Mouse (Mus musculus) CH12.LX (cell line): ENCODE measurements at regions not wholly inside any gene's neighbourhood (a gene's known extent, or its start where the extent isn't known, plus 50 kb on each side); places are given as distances from the start of the nearest gene placed in this dataset.

Experiments
- DNase-seq: peaks from one replicate; pipeline ENCODE4 v3.0.0-alpha.2; 2013; ENCODE audit errors: extremely low read depth
- H3K27ac ChIP-seq: 2 replicates; pipeline ENCODE4 v1.5.1; 2012; ENCODE audit warnings: low read depth, mild to moderate bottlenecking, control low read depth, moderate library complexity; ENCODE audit not compliant: insufficient read depth
- H3K27me3 ChIP-seq: replicated peaks from 2 replicates; pipeline ENCODE3; 2012; ENCODE audit warnings: inconsistent platforms
- H3K36me3 ChIP-seq, 2 experiments: replicated peaks in 1 of 2; 2 replicates each; pipeline versions ENCODE3 to v1.6.1; 2012; ENCODE audit warnings: inconsistent platforms in 1 of 2, low read length in 1 of 2, mild to moderate bottlenecking in 1 of 2, mixed read lengths in 1 of 2, moderate library complexity in 1 of 2; ENCODE audit not compliant: control insufficient read depth in 1 of 2, insufficient read depth in 1 of 2
- H3K4me1 ChIP-seq, 2 experiments: 2 replicates each; pipeline ENCODE4 v1.6.1; 2012; ENCODE audit warnings: inconsistent platforms in 1 of 2, moderate library complexity in 1 of 2; ENCODE audit not compliant: insufficient read depth in 2 of 2, control insufficient read depth in 1 of 2
- H3K4me2 ChIP-seq: 2 replicates; pipeline ENCODE4 v1.6.1; 2012; ENCODE audit warnings: low read depth, mild to moderate bottlenecking, control low read depth; ENCODE audit not compliant: poor library complexity, insufficient read depth, severe bottlenecking
- H3K4me3 ChIP-seq, 3 experiments: fragments of 150-350 bp in 1 of 3; sonication (generic) in 1 of 3; replicated peaks in 1 of 3; 2 replicates each; pipeline versions ENCODE3 to v1.5.1; 2011 to 2012; ENCODE audit warnings: low read depth in 2 of 3, low read length in 2 of 3, mild to moderate bottlenecking in 2 of 3, moderate library complexity in 2 of 3, control low read depth in 1 of 3, improper control_type of control experiment in 1 of 3, inconsistent platforms in 1 of 3, mixed read lengths in 1 of 3; ENCODE audit not compliant: poor library complexity in 1 of 3
- H3K79me2 ChIP-seq: replicated peaks from 2 replicates; pipeline ENCODE4 v1.6.1; 2012; ENCODE audit warnings: mild to moderate bottlenecking, moderate library complexity; ENCODE audit not compliant: control insufficient read depth, poor library complexity, insufficient read depth, severe bottlenecking; ENCODE audit errors: extremely low read depth
- H3K9ac ChIP-seq: 2 replicates; pipeline ENCODE4 v1.6.1; 2012; ENCODE audit warnings: low read depth, mild to moderate bottlenecking, control low read depth, moderate library complexity; ENCODE audit not compliant: insufficient read depth
- H3K9me3 ChIP-seq: replicated peaks from 2 replicates; pipeline ENCODE3; 2012; ENCODE audit warnings: low read length, inconsistent platforms, mixed read lengths
- BHLHE40 ChIP-seq: IDR thresholded peaks from 2 replicates; pipeline ENCODE4 v1.6.1; 2011; ENCODE audit warnings: mild to moderate bottlenecking, low read depth, low read length, improper control_type of control experiment
- CHD1 ChIP-seq: IDR thresholded peaks from 2 replicates; pipeline ENCODE4 v1.6.1; 2012; ENCODE audit warnings: low read depth, low read length, improper control_type of control experiment, inconsistent platforms
- CTCF ChIP-seq, 2 experiments: IDR thresholded peaks in 1 of 2; conservative IDR thresholded peaks in 1 of 2; 2 replicates each; pipeline ENCODE4 v1.5.1; 2011 to 2012; ENCODE audit warnings: low read depth in 2 of 2, low read length in 2 of 2, improper control_type of control experiment in 1 of 2, inconsistent platforms in 1 of 2, mild to moderate bottlenecking in 1 of 2, moderate library complexity in 1 of 2
- E2F4 ChIP-seq: IDR thresholded peaks from 2 replicates; pipeline ENCODE4 v1.6.1; 2011; ENCODE audit warnings: low read depth, low read length, improper control_type of control experiment; ENCODE audit not compliant: insufficient replicate concordance
- ETS1 ChIP-seq: conservative IDR thresholded peaks from 2 replicates; pipeline ENCODE4 v1.6.1; 2012; ENCODE audit warnings: low read depth, mild to moderate bottlenecking, inconsistent platforms, low read length, improper control_type of control experiment, moderate library complexity
- GABPA ChIP-seq: IDR thresholded peaks from 2 replicates; pipeline ENCODE4 v1.6.1; 2012; ENCODE audit warnings: low read depth, low read length, improper control_type of control experiment, inconsistent platforms; ENCODE audit not compliant: insufficient replicate concordance
- JUN ChIP-seq: IDR thresholded peaks from 2 replicates; pipeline ENCODE4 v1.6.1; 2011; ENCODE audit warnings: low read depth, mild to moderate bottlenecking, low read length, improper control_type of control experiment, moderate library complexity; ENCODE audit not compliant: insufficient read depth
- KAT2A ChIP-seq: IDR thresholded peaks from 2 replicates; pipeline ENCODE4 v1.6.1; 2012; ENCODE audit warnings: low read length, improper control_type of control experiment, inconsistent platforms; ENCODE audit not compliant: insufficient replicate concordance
- MAX ChIP-seq: IDR thresholded peaks from 2 replicates; pipeline ENCODE4 v1.6.1; 2011; ENCODE audit warnings: low read length, improper control_type of control experiment
- MEF2A ChIP-seq: IDR thresholded peaks from 2 replicates; pipeline ENCODE4 v1.6.1; 2014; ENCODE audit warnings: low read depth, mild to moderate bottlenecking, inconsistent platforms, low read length, improper control_type of control experiment, borderline replicate concordance
- MXI1 ChIP-seq: IDR thresholded peaks from 2 replicates; pipeline ENCODE4 v1.6.1; 2011; ENCODE audit warnings: mild to moderate bottlenecking, low read depth, low read length, improper control_type of control experiment
- NRF1 ChIP-seq: IDR thresholded peaks from 2 replicates; pipeline ENCODE4 v1.6.1; 2014; ENCODE audit warnings: low read depth, mild to moderate bottlenecking, inconsistent platforms, low read length, improper control_type of control experiment, moderate library complexity
- SIN3A ChIP-seq: IDR thresholded peaks from 2 replicates; pipeline ENCODE4 v1.6.1; 2012; ENCODE audit warnings: low read length, improper control_type of control experiment, inconsistent platforms
- SMC3 ChIP-seq: IDR thresholded peaks from 2 replicates; pipeline ENCODE4 v1.6.1; 2011; ENCODE audit warnings: low read depth, low read length, improper control_type of control experiment
- UBTF ChIP-seq: IDR thresholded peaks from 2 replicates; pipeline ENCODE4 v1.6.1; 2012; ENCODE audit warnings: low read depth, mild to moderate bottlenecking, inconsistent platforms, low read length, improper control_type of control experiment, moderate library complexity
- USF2 ChIP-seq: conservative IDR thresholded peaks from 2 replicates; pipeline ENCODE4 v1.6.1; 2011; ENCODE audit warnings: low read depth, low read length, improper control_type of control experiment
- ZKSCAN1 ChIP-seq: IDR thresholded peaks from 2 replicates; pipeline ENCODE4 v1.6.1; 2012; ENCODE audit warnings: low read depth, inconsistent platforms, low read length, improper control_type of control experiment, borderline replicate concordance
- ZNF384 ChIP-seq: IDR thresholded peaks from 2 replicates; pipeline ENCODE4 v1.6.1; 2012; ENCODE audit warnings: low read depth, low read length, improper control_type of control experiment, inconsistent platforms
- dilution Hi-C: fragments of 300-500 bp; cut with MboI; formaldehyde crosslinking; loops from 2 replicates; pipeline ENCODE4 v1.14.3; 2020; ENCODE audit warnings: low sequenced_read_pairs; ENCODE audit not compliant: extremely low pct_unique_long_range_greater_than_20kb, extremely low pct_ligation_motif_present
- in situ Hi-C: fragments of 300-500 bp; cut with MboI; formaldehyde crosslinking; loops from 3 replicates; pipeline ENCODE4 v1.14.3; 2019; ENCODE audit warnings: low sequenced_read_pairs, low pct_ligation_motif_present, low pct_unique_long_range_greater_than_20kb, mixed read lengths

- dilution Hi-C loops (no loop called here), in situ Hi-C loops (no loop called here)
Observed at GRCm38 (mm10) chr12:39692043-39692442, 345.8 kb downstream of the Arl4a start.

GRCm38 (mm10) chr12:39685399-39685798 lies 352.4 kb downstream of the Arl4a start:
- no peaks in the 10 kb centered on the region for H3K9me3 ChIP-seq
- TF ChIP-seq ZNF384 (no peak), KAT2A (no peak), ETS1 (no peak), CTCF (conservative IDR thresholded peaks at IDR 0.05 in 1 of 2, IDR thresholded peaks at IDR 0.05 in 1 of 2; ENCODE audit: low read depth in 2 of 2, low read length in 2 of 2) (no peak), SIN3A (no peak), SMC3 (no peak), MXI1 (no peak), ZKSCAN1 (no peak), UBTF (no peak)
- TF ChIP-seq, all 38 proteins: peak for 0
- Histone ChIP-seq H3K4me2 (no peak overlapping the region), H3K4me1 (no peaks in the 10 kb centered on the region), H3K79me2 (no peaks in the 10 kb centered on the region), H3K36me3 (no peaks in the 10 kb centered on the region), H3K4me3 (no peak overlapping the region), H3K9ac (no peak overlapping the region), H3K27ac (no peak overlapping the region), H3K27me3 (no peaks in the 10 kb centered on the region)
- dilution Hi-C loops (no loop called here), in situ Hi-C loops (no loop called here)
- DNase-seq: no peak

More at GRCm38 (mm10) chr12:39692043-39692442, 345.8 kb downstream of the Arl4a start:
- H3K27ac ChIP-seq: no peak overlapping the region
- H3K4me3 ChIP-seq: no peak overlapping the region
- TF ChIP-seq MAX: no peak
- no peak for TF ChIP-seq JUN
- no peak for TF ChIP-seq MEF2A
- TF ChIP-seq BHLHE40: no peak
- TF ChIP-seq GABPA: no peak
- no peak for TF ChIP-seq E2F4
- TF ChIP-seq CHD1: no peak
- no peak for TF ChIP-seq USF2
- no peak for TF ChIP-seq NRF1
- H3K9ac ChIP-seq: no peak overlapping the region
- peaks cover 0 to 12% of the 10 kb centered on the region in 2 experiments; a peak in 3 of 4 replicates for H3K4me1 ChIP-seq
- DNase-seq: no peak
- no peaks in the 10 kb centered on the region for H3K36me3 ChIP-seq
- H3K4me2 ChIP-seq: no peak overlapping the region
- H3K9me3 ChIP-seq: no peaks in the 10 kb centered on the region
- no peaks in the 10 kb centered on the region for H3K79me2 ChIP-seq
- H3K27me3 ChIP-seq: no peaks in the 10 kb centered on the region
